Mouse (Mus musculus) 3134 (cell line): ENCODE measurements around the gene Rrp7a.
"Not testable (repeated sequence)": the region's sequence is repeated elsewhere in the genome, so short reads cannot be mapped to it uniquely, and the experiment has no call there.

Experiments
- DNase-seq: peaks from one replicate; pipeline ENCODE4 v3.0.0-alpha.2; 2011; ENCODE audit warnings: low spot score; ENCODE audit not compliant: insufficient read length; ENCODE audit errors: extremely low read depth

Rrp7a gene

DNA sequence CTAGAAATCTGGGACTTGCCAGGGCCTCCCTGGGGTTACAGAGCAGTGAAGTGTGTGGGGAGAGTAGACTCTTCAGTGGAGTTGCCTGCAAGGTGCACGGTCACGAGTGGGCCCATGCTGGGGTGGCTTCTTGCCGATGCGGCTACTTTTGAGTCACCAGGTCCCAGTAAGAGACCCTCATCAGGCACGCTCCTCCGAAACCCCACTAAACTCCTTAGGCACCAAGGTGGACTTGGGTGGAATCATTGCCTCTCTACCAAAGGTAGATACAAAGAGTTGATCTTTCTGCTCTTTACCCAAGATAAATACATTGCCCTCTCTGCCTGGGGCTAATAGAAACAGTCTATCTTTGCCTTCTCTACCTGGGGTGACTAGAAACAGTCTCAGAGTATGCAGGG lies 35.1 kb upstream of the Rrp7a start:
- DNase-seq = no peak

DNA sequence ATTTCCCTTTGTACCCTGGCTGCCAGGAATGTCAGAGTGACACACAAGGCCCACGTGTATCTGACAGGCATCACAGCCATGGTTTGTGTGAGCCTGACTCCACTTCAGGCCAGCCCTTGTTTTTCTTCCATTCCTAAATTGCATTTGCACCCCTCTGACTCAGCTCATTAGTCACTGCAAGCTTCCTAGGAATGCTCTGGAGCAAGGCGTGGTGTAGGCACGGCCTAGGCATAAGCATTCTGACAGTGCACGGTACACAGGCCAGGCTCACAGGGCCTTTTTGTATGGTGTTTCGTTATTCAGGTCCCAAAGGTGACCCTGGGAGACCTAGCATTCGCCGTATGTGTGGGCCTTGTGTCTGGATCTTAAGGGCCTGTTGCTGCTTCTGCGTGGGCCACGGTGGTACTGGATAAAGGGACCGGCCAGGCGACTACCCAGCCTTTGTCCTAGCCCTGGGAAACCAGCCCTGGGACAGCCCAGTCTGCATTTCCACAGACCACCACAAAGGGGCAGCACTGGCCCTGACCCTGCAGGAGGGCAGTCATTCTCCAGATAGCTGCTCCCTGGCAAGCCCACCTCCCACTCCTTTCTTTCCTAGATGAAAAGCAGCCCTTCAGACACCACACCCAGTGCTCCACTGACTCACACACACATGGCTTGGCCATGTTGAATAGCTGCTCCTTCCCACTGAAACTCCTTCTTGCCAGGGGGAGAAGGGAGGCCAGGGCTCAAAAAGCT lies 34.5 kb upstream of the Rrp7a start:
- DNase-seq = peak; percentile 85

DNA sequence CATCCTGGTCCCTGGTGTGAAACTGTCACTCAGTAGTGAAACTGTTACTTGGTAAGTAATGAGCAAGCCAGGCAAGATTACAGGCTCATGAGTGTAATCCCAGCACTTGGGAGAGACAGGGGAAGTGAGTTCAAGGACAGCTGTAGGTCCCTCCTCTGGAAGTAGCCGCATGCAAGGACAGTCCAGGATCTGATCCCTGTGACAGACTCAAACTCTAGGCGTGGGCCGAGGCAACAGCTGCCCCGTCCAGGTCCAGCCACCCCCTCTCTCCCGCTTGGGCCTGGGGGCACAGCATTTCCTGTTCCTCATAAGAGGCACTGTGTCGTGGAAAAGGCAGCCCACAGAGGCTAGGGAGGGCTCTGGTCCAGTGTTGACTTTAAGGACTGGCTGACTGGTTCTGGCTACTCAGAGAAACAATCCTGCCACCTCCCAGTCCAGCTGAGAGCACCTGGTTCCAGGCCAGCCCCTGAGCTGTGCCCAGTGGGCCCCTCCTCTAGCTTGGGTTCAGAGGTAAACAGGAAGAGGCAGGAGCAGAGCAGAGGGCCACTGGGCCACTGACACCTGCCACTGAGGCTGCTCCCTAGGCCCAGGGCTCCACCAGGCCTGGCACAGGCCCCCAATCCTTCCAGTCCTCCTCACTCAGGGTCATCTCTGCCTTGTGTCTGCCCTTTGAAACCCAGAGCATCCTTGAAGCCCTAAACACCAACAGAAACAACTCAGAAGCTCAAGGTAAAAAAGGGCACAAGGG lies 33.2 kb upstream of the Rrp7a start:
- no peak for DNase-seq

DNA sequence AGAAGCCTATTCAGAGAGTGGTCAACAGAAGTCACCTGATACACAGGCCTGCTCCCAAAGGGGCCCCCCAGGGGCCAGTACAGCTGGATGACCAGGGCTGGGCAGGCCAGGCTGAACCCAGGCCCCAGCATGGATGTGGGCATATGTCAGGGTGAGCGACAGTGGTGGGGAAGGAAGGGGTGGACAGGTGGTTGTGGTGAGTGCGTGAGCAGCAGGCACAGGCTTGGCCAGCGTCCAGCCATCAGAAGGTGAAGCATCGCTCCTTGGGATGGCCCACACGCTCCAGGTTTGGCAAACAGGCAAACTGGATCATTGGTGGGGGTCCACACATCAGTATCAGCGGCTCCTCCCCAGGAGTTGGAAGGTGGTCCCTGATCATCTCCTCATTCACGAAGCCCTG lies 31.7 kb upstream of the Rrp7a start:
- DNase-seq = no peak

DNA sequence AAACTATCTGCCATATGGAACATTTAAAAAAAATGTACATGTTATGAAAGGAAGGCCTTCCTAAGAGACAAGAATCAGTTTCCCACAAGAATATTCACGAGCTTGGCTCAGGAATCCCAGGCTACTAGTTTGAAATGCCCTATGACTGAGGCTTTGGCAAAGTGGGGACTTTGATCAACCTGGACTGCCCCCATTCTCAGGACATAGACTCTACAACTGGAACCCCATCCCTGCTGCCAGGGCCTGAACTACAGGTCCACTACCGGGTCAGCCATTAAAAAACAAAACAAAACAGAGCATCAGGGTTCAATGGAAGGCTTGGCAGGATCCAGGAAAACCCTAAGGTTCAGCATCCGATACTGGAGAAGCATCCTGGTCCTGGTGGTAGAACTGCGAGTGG lies 28.1 kb upstream of the Rrp7a start:
- DNase-seq = no peak

DNA sequence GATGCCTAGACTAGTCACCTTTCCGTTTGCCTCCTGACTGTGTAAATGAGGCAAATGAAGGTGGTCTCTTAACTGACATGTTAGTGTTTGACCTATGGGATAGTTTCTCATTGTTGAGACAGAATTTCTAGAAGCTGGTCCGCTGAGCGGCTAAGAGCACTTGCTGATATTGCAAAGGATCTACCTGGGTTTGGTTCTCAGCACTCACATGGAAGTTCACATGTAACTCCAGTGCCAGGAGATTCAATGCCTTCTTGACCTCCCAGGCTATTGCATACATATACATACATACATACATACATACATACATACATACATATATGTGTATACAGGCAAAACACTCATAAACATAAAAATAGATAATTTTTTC lies 27.5 kb upstream of the Rrp7a start:
- DNase-seq = no peak

DNA sequence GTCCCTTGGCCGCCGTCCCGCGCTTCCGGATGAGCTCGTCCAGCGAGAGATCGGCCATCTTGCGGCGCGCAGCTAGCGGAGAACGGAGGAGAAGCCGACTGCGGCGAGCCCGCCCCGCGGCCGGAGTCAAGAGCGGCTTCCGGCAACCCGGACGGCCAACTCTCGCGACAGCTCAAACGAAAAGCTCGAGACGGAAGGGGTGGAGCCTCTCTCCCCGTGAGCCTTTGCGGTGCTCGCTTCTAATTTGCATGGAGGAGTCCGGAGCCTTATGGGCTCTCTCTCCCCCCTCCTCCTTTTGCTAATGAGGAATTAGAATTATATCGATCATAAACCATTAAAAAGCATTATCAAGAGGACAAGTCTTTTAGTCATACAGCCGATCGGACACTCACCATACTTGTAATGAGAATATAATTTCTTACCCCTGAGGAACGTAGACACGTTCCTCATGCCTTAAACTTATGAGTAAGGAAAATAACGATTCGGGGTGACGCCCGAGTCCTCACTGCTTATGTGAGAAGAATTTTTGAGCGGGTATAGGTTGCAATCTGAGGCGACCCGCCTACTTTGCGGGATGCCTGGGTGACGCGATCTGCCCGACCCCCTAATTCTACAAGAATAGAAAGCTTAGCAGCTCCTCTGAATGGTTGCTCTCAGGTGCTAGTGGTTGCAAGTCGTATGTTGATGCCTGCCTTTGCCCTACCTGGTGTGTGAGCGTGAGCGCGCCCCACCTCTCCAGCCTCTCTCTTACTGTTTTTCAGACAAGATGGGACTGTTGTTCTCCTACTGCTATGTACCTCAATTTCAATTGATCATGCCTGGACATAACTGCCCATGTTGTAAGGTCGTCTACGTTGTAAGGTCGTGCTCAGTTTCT lies 26.8 kb upstream of the Rrp7a start, which contains the start of gene Poldip3:
Gene Poldip3 (minus strand): TSS at position 189 of the 877 bp plus-strand sequence.
- peak; percentile 97 for DNase-seq

DNA sequence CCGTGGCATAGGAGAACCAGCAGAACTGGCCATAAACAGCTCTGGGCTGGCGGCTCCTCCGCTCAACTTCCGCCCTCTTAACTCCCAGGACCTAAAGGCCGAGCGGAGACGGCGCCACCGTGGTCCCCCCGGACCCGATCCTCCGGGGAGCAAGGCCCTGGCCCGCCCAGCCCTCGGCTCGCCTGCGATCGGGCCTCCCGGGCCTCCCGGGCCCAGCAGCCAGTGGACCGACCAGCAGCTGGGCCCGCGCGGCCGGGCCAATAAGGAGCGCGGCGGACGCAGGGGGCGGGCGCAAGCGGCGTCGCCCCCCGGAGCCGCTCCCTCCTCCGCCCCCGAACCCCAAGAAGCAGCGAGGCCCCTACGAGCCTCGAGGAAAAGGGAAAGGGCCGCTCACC lies 26.2 kb upstream of the Rrp7a start:
- no peak for DNase-seq

DNA sequence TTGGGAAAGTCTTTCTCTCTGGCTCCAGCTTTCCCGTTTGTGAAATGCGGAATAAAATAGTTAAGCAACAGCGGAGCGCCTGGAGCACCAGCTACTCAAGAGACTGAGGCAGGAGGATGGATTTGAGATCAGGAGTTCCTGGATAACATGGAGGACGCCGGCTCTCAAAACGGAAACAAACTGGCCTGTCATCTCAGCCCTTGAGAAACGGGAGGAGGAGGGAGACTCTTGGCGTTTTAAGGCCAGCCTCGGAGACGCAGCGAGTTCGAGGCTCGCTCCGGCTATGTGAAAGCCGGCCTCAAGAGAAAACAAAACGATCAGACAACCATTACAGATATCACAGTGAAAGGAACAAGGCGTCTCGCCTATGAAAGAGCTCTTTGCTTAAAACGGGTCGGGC lies 25.8 kb upstream of the Rrp7a start:
- DNase-seq = no peak

DNA sequence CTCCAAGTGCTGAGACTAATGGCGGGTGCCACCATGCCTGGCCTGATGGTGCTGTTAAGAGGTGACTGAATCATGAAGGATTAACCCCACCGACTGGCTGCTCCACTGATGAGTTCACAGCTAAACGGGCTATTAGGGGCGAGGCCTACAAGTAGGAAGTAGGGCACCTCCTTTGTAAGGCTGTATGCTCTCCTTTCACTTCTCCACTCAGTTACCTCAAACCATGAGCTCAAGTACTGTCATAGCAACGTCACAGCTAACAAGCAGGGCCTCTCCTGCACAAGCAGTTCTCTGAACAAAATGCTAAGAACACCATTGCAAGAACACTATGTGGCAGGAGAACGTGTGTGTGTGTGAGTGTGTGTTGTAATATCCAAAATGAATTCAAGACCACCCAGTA lies 22.9 kb upstream of the Rrp7a start:
- DNase-seq = no peak

DNA sequence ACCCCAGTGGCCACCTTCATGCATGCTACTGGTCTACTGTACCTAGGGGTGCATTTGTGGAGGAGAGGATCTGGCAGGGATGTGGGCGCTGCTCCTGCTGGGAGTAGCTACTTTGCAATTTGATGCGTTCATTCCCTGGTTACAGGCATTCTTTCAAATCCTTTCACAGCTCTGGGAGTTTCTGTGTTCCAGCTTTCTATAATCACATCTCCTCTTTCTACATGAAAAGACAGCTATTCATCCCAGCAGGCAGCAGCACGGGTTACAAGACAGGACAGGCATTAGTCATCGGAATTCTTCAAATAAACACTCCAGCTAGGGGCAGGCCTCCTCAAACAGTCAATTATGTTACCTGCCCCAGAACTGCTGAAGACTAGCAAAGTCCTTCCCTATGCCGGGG lies 20.3 kb upstream of the Rrp7a start:
- DNase-seq = peak; percentile 44

DNA sequence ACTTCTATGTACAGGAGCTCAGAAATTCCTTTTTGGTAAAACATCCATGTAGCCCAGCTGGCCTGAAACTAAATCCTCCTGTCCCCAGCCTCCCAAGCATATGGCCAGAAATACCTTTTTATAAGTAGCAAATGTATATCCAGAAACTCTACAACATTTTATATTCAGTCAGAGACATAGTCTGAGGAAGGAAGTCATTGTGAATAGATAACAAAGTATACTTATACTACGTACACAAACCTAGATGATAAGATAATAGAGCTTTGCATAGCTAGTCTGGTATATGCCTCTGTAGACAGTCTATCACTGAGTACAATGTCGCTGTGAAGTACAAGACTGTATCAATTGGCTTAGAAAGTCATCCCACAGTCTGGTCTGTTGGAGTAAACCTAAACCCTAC lies 13.1 kb upstream of the Rrp7a start:
- DNase-seq = no peak

DNA sequence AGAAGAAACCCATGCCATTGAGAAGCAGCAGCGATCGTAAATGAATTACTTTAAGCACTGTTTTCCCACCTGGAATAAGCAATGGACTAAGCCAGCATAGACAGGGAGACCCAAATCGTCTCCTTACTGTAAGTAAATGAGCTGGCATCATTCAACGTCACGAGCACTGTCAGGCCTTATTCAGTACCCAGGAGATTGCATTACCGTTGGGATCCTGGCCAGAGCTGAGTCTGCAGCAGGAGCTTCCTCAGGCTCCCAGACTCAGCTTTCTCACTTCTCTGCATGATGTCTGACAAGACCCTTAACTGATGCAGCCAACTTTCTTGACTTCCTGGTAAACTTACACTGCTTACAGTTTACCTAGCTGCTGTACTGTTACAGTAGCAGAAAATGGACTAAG lies 12.1 kb upstream of the Rrp7a start:
- DNase-seq = no peak

DNA sequence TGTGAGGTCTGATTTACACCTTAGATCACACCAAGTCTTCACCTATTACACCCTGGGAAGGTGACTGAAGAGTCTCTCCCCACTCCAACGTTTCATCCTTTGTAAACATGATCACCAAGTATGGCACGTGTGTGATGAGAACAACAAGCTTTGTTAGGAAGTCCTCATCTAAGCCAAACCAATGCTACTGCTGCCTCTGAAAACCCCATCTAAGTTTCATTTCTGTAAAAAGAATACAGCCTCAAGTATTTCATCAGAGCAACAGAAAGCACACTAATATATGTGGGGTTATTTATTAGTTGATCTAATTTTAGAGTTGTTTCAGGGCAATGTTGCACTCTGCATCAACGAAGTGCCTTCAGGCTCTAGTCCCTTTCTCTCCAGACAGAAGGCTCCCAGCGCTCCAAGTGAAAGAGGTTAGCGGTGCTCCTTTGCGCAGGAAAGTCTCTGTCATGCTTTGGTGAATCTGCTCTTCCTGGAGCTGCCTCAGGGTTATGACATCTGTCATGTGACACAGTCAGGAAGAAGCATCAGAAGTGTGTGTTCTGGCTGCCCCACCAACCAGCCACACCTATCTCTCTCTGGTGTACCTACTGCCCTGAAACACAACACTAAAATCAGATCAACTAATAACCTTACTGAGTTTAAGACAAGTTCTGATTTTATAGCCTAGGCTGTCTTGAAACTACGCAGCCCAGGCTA lies 7.1 kb upstream of the Rrp7a start:
- no peak for DNase-seq

DNA sequence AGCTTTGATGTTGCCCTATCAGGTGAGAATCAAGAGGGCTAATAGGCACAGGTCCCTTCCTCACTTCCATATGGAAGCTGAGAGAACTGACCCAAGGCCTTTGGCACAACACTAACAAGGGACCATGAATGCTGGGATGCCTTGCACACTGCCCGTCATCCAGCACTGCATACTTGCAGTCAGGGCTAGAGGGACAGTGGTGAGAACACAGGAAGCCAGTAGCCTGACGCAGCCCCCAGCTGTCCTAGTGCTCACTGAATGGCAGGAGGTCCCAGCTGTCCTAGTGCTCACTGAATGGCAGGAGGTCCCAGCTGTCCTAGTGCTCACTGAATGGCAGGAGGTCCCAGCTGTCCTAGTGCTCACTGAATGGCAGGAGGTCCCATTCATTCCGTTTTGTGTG lies 4.4 kb upstream of the Rrp7a start:
- not testable (repeated sequence) for DNase-seq

DNA sequence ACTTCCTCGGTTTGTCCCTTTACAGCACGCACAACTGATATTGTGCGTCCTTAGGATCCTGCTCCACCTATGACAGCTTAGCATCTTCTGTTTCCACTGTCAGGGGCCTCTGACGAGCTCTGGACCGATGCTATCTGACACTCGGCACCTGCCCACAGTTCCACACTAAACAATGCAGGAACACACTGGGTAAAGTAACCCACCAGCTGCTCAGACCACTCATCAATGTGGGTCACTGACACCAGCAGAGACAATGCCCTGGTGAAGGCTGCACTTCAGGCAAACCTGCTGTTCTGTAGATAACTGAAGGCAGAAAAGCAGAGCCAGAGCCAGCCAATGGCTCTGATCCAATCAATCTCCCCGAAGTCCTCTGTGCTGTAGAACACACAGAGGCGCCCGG lies 4.0 kb upstream of the Rrp7a start:
- no peak for DNase-seq

DNA sequence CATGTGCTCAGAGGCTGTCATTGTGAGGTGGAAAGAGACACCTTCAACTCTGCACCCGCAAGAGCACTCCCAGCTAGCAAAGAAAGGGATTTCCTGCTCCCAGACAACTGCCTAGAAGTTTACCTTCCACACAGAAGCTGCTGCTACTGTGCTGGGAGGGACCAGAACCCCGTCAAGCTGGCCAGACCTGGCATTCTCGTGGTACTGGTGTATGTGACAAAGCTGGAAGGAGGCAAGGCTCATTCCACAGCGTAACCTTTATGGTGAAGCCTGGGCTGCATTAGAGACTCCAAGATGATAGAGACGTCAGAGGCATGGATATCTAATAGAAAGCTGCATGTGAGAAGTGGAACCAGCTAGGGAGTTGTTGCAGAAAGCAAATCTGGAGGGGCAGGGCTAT lies 2.0 kb upstream of the Rrp7a start:
- DNase-seq = no peak

DNA sequence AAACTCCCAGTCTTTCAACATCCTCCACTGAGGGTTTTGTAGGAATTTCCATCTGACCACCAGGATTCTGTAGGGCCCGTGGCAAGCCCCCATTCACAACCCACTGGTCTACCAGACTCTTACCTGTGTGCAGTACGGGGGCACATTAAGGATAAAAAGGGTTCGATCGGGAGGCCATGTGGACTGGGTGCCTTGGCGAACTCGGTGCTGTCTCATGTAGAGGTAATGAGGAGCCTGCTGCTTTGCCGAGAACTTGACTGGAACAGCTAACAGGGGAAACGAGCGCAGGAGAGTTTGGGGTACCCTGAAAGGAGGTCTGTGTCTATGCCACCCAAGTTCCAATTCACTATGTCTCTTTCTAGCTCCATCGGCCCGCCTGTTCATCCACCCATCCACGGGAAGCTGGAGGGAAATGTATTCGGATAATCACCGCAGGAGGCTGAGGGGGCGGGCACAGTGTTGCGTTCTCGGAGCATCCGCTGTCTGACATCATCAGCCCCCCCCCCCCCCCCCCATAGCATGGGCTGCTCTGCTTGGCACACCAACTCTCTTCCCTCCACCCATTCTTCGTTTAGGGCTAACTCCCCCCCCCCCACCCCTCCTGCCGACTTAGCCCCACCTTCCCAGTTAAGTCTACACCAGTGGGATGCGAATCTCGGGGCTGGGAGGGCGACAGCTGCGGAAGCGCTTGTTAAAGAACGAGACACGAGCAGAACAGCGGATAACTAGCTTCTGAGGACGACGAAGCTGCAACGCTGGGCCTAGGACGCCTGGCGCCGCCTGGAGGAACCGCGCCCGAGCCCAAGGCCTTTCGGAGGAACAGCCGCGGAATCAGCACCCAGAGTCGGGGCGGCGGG lies 664 bp downstream of the Rrp7a start:
- DNase-seq = peak; percentile 83

DNA sequence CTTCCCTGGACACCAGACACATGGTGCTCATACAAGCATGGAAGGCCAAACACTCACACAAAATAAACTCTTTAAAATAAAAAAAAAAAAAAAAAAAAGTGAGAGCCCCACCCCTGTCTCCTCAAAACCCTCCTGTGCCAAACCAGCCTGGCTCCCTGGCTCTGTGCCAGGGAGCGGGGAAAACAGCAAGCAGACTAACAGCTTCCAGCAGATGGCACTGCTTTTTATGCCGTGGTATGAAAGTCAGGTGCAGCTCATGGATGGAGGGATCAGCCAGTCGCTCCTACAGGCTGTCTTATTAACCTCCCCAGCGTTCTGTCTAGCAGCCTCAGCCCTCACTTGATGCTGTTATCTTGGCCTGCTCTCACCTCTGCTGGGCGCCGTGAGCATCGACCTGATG lies 4.2 kb downstream of the Rrp7a start:
- DNase-seq = no peak

DNA sequence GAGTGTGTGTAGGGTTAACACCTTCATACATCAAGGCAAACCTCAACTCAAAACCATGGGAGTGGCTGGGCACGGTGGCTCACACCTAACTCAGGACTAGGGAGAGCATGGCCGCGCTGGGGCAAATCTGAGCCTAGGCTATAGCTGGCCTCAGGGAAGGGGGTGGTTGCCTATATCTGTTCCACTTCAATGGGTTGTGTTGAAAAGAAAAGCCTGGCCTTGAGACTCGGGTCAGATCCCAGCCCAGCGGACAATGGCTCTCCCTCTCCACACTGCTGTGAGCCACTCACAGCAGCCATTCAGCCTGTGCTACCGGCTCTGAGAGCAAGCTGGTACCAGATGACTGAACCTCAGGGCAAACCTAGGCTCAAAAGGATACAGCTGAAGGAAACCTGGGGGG lies 7.5 kb downstream of the Rrp7a start:
- DNase-seq = no peak
